Mouse (Mus musculus): ENCODE results near the gene Sugp2. TPM values are rescaled to one million over a fixed set of nuclear protein-coding genes. Genes with fewer than 3 reads are reported as not detected.

The Sugp2 gene
- polyA plus RNA-seq, 1 experiment from 2014 or later, result 7.3 TPM

DNA sequence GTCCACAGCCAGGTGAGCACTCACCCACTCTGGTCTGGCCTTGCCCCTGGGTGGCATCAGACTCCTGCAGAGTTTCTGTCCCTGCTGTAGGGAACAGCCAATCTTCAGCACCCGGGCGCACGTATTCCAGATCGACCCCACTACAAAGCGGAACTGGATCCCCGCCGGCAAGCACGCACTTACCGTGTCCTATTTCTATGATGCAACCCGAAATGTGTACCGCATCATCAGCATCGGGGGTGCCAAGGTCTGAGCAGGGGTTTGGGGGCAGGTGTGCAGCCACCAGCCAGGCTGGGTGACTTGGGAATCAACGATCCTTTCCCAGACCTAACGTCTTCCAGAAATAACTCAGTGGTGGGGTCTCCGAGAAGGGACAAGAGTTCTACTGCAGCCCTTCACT lies 51.3 kb downstream of the Sugp2 start:
- DNase-seq (no peak), ATAC-seq (no peak)
- H3K27me3 ChIP-seq (ENCODE audit: insufficient read depth, low read length), result 0 out of 2 replicates have a peak, but pooled peaks cover 6% of the 10 kb centered on the region
- peaks cover 7% of the 10 kb centered on the region; the same call in 1 of the 2 replicates for H3K36me3 ChIP-seq (replicated peaks; ENCODE audit: insufficient read depth, low read length)
- H3K27ac ChIP-seq (ENCODE audit: low read depth), result no peak overlapping the region
- no peak overlapping the region for H3K4me3 ChIP-seq (ENCODE audit: low read depth, low read length)
- TF ChIP-seq CTCF (IDR thresholded peaks at IDR 0.05; ENCODE audit: low read depth) (no peak), EP300 (IDR thresholded peaks at IDR 0.05; ENCODE audit: low read depth) (no peak)
- WGBS (ENCODE audit: insufficient replicate concordance), result 93% methylated on average over 15 of the region's 15 CpGs
- no peaks in the 10 kb centered on the region for H3K9me3 ChIP-seq (ENCODE audit: low read length)
- no peak overlapping the region for H3K9ac ChIP-seq (replicated peaks)
- H3K4me1 ChIP-seq (ENCODE audit: insufficient read depth), result peaks cover 14% of the 10 kb centered on the region
- no peak overlapping the region for H3K4me2 ChIP-seq (ENCODE audit: low read depth, low read length)

DNA sequence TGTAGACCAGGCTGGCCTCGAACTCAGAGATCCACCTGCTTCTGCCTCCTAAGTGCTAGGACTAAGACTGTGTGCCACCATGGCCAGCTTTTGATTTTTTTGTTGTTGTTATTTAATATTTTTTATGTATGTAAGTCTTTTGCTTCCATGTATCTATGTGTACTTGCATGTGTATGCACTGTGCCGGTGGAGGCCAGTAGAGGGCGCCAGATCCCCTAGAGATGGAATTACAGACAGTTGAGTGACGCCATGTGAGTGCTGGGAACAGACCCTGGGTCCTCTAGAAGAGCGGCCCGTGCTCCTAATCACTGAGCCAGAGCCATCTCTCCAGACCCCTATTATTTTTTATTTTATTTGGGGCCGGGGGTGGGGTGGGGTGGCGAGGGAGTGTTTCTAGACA lies 52.7 kb downstream of the Sugp2 start:
- ATAC-seq (no peak), DNase-seq (no peak)
- no peak overlapping the region for H3K9ac ChIP-seq (replicated peaks)
- H3K4me3 ChIP-seq (ENCODE audit: low read depth, low read length), result no peak overlapping the region
- H3K9me3 ChIP-seq (ENCODE audit: low read length), result no peaks in the 10 kb centered on the region
- peaks cover 9% of the 10 kb centered on the region for H3K4me1 ChIP-seq (ENCODE audit: insufficient read depth)
- no peak for TF ChIP-seq EP300 (IDR thresholded peaks at IDR 0.05; ENCODE audit: low read depth)
- peak; percentile 54 for TF ChIP-seq CTCF (IDR thresholded peaks at IDR 0.05; ENCODE audit: low read depth)
- peaks cover 7% of the 10 kb centered on the region; the same call in 1 of the 2 replicates for H3K36me3 ChIP-seq (replicated peaks; ENCODE audit: insufficient read depth, low read length)
- no peak overlapping the region for H3K27ac ChIP-seq (ENCODE audit: low read depth)
- WGBS (ENCODE audit: insufficient replicate concordance), result 86% methylated on average over 8 of the region's 8 CpGs
- 0 out of 2 replicates have a peak, but pooled peaks cover 6% of the 10 kb centered on the region for H3K27me3 ChIP-seq (ENCODE audit: insufficient read depth, low read length)
- no peak overlapping the region for H3K4me2 ChIP-seq (ENCODE audit: low read depth, low read length)

GRCm38 (mm10) chr8:70293988-70294405 lies 60.0 kb downstream of the Sugp2 start:
- Histone ChIP-seq H3K27ac (ENCODE audit: low read depth) (no peak overlapping the region), H3K9ac (replicated peaks) (no peak overlapping the region), H3K4me3 (ENCODE audit: low read depth, low read length) (no peak overlapping the region), H3K36me3 (replicated peaks; ENCODE audit: insufficient read depth, low read length) (peaks cover 53% of the 10 kb centered on the region), H3K4me1 (ENCODE audit: insufficient read depth) (no peaks in the 10 kb centered on the region), H3K4me2 (ENCODE audit: low read depth, low read length) (no peak overlapping the region), H3K27me3 (ENCODE audit: insufficient read depth, low read length) (no peaks in the 10 kb centered on the region), H3K9me3 (ENCODE audit: low read length) (no peaks in the 10 kb centered on the region)
- no peak for TF ChIP-seq CTCF (IDR thresholded peaks at IDR 0.05; ENCODE audit: low read depth)
- TF ChIP-seq EP300 (IDR thresholded peaks at IDR 0.05; ENCODE audit: low read depth), result no peak
- no peak for DNase-seq
- WGBS (ENCODE audit: insufficient replicate concordance), result 61% methylated on average over 5 of the region's 5 CpGs
- no peak for ATAC-seq

GRCm38 (mm10) chr8:70300881-70301280 lies 66.9 kb downstream of the Sugp2 start:
- no peaks in the 10 kb centered on the region for H3K9me3 ChIP-seq (ENCODE audit: low read length)
- TF ChIP-seq EP300 (IDR thresholded peaks at IDR 0.05; ENCODE audit: low read depth) (no peak), CTCF (IDR thresholded peaks at IDR 0.05; ENCODE audit: low read depth) (no peak)
- H3K27ac ChIP-seq (ENCODE audit: low read depth), result no peak overlapping the region
- ATAC-seq, result no peak
- H3K36me3 ChIP-seq (replicated peaks; ENCODE audit: insufficient read depth, low read length), result peaks cover 38% of the 10 kb centered on the region
- no peak for DNase-seq
- H3K4me3 ChIP-seq (ENCODE audit: low read depth, low read length), result no peak overlapping the region
- peaks cover 21% of the 10 kb centered on the region for H3K4me1 ChIP-seq (ENCODE audit: insufficient read depth)
- WGBS (ENCODE audit: insufficient replicate concordance), result 47% methylated on average over 3 of the region's 3 CpGs
- H3K27me3 ChIP-seq (ENCODE audit: insufficient read depth, low read length), result no peaks in the 10 kb centered on the region
- no peak overlapping the region for H3K9ac ChIP-seq (replicated peaks)
- peak overlapping the region; percentile 9; the same call in 1 of the 2 replicates for H3K4me2 ChIP-seq (ENCODE audit: low read depth, low read length)

GRCm38 (mm10) chr8:70302358-70302890 lies 68.4 kb downstream of the Sugp2 start, which contains the start of the genes Ddx49 and Cope:
Gene Ddx49, minus strand, starts transcription at chr8:70302489.
Gene Cope, plus strand, starts transcription at chr8:70302518.
- Histone ChIP-seq H3K4me1 (ENCODE audit: insufficient read depth) (peaks cover 21% of the 10 kb centered on the region), H3K36me3 (replicated peaks; ENCODE audit: insufficient read depth, low read length) (peaks cover 37% of the 10 kb centered on the region), H3K27ac (ENCODE audit: low read depth) (peak within 1 kb of the TSS; percentile 68), H3K4me2 (ENCODE audit: low read depth, low read length) (peak within 1 kb of the TSS; percentile 90), H3K27me3 (ENCODE audit: insufficient read depth, low read length) (no peaks in the 10 kb centered on the region), H3K4me3 (ENCODE audit: low read depth, low read length) (peak within 1 kb of the TSS; percentile 85), H3K9ac (replicated peaks) (peak within 1 kb of the TSS; percentile 84), H3K9me3 (ENCODE audit: low read length) (no peaks in the 10 kb centered on the region)
- ATAC-seq, result peak; percentile 95
- peak; percentile 64 for TF ChIP-seq EP300 (IDR thresholded peaks at IDR 0.05; ENCODE audit: low read depth)
- TF ChIP-seq CTCF (IDR thresholded peaks at IDR 0.05; ENCODE audit: low read depth), result no peak
- DNase-seq, result peak; percentile 94
- under 1% methylated on average over 40 of the region's 40 CpGs for WGBS (ENCODE audit: insufficient replicate concordance)

DNA sequence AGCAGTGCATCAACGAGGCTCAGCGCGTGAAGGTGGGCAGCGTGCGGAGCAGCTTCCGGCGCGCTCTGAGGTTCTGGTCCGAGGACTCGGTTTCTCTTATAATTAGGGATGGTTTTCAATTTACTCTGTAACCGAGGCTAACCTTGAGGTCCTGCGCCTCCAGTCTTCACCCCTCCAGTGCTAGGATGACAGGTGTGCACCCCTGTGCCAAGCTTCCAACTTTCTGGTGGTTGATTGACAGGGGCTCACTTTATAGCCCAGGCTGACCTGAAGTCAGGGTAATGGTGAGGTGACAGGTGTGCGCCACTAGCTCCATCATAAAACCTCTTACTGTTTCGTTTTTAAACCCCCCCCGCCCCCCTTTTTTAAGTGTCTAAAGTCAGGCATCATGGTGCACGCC lies 68.9 kb downstream of the Sugp2 start:
- no peaks in the 10 kb centered on the region for H3K9me3 ChIP-seq (ENCODE audit: low read length)
- 2% methylated on average over 16 of the region's 16 CpGs for WGBS (ENCODE audit: insufficient replicate concordance)
- peaks cover 21% of the 10 kb centered on the region for H3K4me1 ChIP-seq (ENCODE audit: insufficient read depth)
- peaks cover 37% of the 10 kb centered on the region for H3K36me3 ChIP-seq (replicated peaks; ENCODE audit: insufficient read depth, low read length)
- ATAC-seq (no peak), DNase-seq (no peak)
- peak overlapping the region; percentile 68 for H3K27ac ChIP-seq (ENCODE audit: low read depth)
- peak overlapping the region; percentile 84 for H3K9ac ChIP-seq (replicated peaks)
- H3K4me3 ChIP-seq (ENCODE audit: low read depth, low read length), result peak overlapping the region; percentile 85
- TF ChIP-seq EP300 (IDR thresholded peaks at IDR 0.05; ENCODE audit: low read depth) (no peak), CTCF (IDR thresholded peaks at IDR 0.05; ENCODE audit: low read depth) (no peak)
- no peaks in the 10 kb centered on the region for H3K27me3 ChIP-seq (ENCODE audit: insufficient read depth, low read length)
- peak overlapping the region; percentile 90 for H3K4me2 ChIP-seq (ENCODE audit: low read depth, low read length)

Data from liver, postnatal 0 days (tissue).